Mouse (Mus musculus): ENCODE results near the gene Ikzf5. TPM values are rescaled to one million over a fixed set of nuclear protein-coding genes. Genes with fewer than 3 reads are reported as not detected.
"Not testable (repeated sequence)": the region's sequence is repeated elsewhere in the genome, so short reads cannot be mapped to it uniquely, and the experiment has no call there.

The Ikzf5 gene
- polyA plus RNA-seq, 1 experiment from 2014 or later: 4.8 TPM

- DNase-seq (peak; percentile 30), ATAC-seq (peak; percentile 99)
- Histone ChIP-seq H3K4me2 (ENCODE audit: low read depth, low read length) (peak overlapping the region; percentile 40), H3K27me3 (ENCODE audit: insufficient read depth, low read length) (no peaks in the 10 kb centered on the region), H3K9ac (replicated peaks) (no peak overlapping the region), H3K36me3 (replicated peaks; ENCODE audit: insufficient read depth, low read length) (no peaks in the 10 kb centered on the region; the same call in none of the 2 replicates), H3K4me1 (ENCODE audit: insufficient read depth) (peaks cover 3% of the 10 kb centered on the region; the same call in 1 of the 2 replicates), H3K9me3 (ENCODE audit: low read length) (0 out of 2 replicates have a peak, but pooled peaks cover 5% of the 10 kb centered on the region), H3K27ac (ENCODE audit: low read depth) (peak overlapping the region; percentile 57), H3K4me3 (ENCODE audit: low read depth, low read length) (no peak overlapping the region)
- 36% methylated on average over 2 of the region's 2 CpGs for WGBS (ENCODE audit: insufficient replicate concordance)
- TF ChIP-seq CTCF (IDR thresholded peaks at IDR 0.05; ENCODE audit: low read depth) (no peak), EP300 (IDR thresholded peaks at IDR 0.05; ENCODE audit: low read depth) (peak; percentile 96)
Observed at GRCm38 (mm10) chr7:131424912-131425311, 14.6 kb upstream of the Ikzf5 start.

- ATAC-seq (no peak), DNase-seq (no peak)
- H3K9ac ChIP-seq (replicated peaks): no peak overlapping the region
- H3K27ac ChIP-seq (ENCODE audit: low read depth): no peak overlapping the region
- H3K4me2 ChIP-seq (ENCODE audit: low read depth, low read length): no peak overlapping the region
- H3K4me1 ChIP-seq (ENCODE audit: insufficient read depth): no peaks in the 10 kb centered on the region
- H3K4me3 ChIP-seq (ENCODE audit: low read depth, low read length): no peak overlapping the region
- no peaks in the 10 kb centered on the region for H3K27me3 ChIP-seq (ENCODE audit: insufficient read depth, low read length)
- H3K9me3 ChIP-seq (ENCODE audit: low read length): no peaks in the 10 kb centered on the region
- H3K36me3 ChIP-seq (replicated peaks; ENCODE audit: insufficient read depth, low read length): no peaks in the 10 kb centered on the region
- no peak for TF ChIP-seq CTCF (IDR thresholded peaks at IDR 0.05; ENCODE audit: low read depth)
- no peak for TF ChIP-seq EP300 (IDR thresholded peaks at IDR 0.05; ENCODE audit: low read depth)
Observed at GRCm38 (mm10) chr7:131417605-131418004, 7.3 kb upstream of the Ikzf5 start.

GRCm38 (mm10) chr7:131416742-131417141, 6.4 kb upstream of the Ikzf5 start:
- H3K27me3 ChIP-seq (ENCODE audit: insufficient read depth, low read length); H3K4me2 ChIP-seq (ENCODE audit: low read depth, low read length); H3K9me3 ChIP-seq (ENCODE audit: low read length); H3K27ac ChIP-seq (ENCODE audit: low read depth); H3K36me3 ChIP-seq (replicated peaks; ENCODE audit: insufficient read depth, low read length); H3K4me1 ChIP-seq (ENCODE audit: insufficient read depth); H3K9ac ChIP-seq (replicated peaks); ATAC-seq; H3K4me3 ChIP-seq (ENCODE audit: low read depth, low read length); DNase-seq: not testable (repeated sequence)

DNA sequence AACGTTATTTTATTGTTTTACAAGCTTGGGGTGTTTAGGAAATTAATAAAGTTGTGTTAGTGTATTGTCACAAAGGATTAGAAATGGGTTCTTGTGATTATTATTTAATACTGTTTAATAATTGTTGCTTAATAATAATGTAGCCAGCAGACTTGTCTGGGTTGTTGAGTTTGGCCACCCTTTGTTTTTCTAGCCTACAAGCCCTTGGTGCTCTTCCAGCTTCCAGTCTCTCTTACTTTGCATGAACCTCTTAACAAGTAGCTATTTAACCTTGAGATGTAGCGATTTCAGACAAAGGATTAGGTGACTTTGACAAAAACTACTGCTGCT, 1.6 kb upstream of the Ikzf5 start:
- no peak for DNase-seq
- no peak overlapping the region for H3K4me3 ChIP-seq (ENCODE audit: low read depth, low read length)
- no peaks in the 10 kb centered on the region for H3K9me3 ChIP-seq (ENCODE audit: low read length)
- ATAC-seq: no peak
- H3K4me1 ChIP-seq (ENCODE audit: insufficient read depth): peaks cover 16% of the 10 kb centered on the region
- TF ChIP-seq EP300 (IDR thresholded peaks at IDR 0.05; ENCODE audit: low read depth) (no peak), CTCF (IDR thresholded peaks at IDR 0.05; ENCODE audit: low read depth) (no peak)
- no peak overlapping the region for H3K27ac ChIP-seq (ENCODE audit: low read depth)
- 58% methylated on average over 2 of the region's 2 CpGs for WGBS (ENCODE audit: insufficient replicate concordance)
- no peak overlapping the region for H3K4me2 ChIP-seq (ENCODE audit: low read depth, low read length)
- no peaks in the 10 kb centered on the region for H3K36me3 ChIP-seq (replicated peaks; ENCODE audit: insufficient read depth, low read length)
- H3K9ac ChIP-seq (replicated peaks): no peak overlapping the region
- H3K27me3 ChIP-seq (ENCODE audit: insufficient read depth, low read length): no peaks in the 10 kb centered on the region

- Histone ChIP-seq H3K4me1 (ENCODE audit: insufficient read depth) (peaks cover 16% of the 10 kb centered on the region), H3K4me3 (ENCODE audit: low read depth, low read length) (peak overlapping the region; percentile 81), H3K4me2 (ENCODE audit: low read depth, low read length) (peak overlapping the region; percentile 94), H3K36me3 (replicated peaks; ENCODE audit: insufficient read depth, low read length) (no peaks in the 10 kb centered on the region), H3K9ac (replicated peaks) (peak overlapping the region; percentile 46), H3K27me3 (ENCODE audit: insufficient read depth, low read length) (no peaks in the 10 kb centered on the region), H3K9me3 (ENCODE audit: low read length) (no peaks in the 10 kb centered on the region), H3K27ac (ENCODE audit: low read depth) (peak overlapping the region; percentile 84)
- ATAC-seq: no peak
- DNase-seq: peak; percentile 21
- 41% methylated on average over 10 of the region's 10 CpGs for WGBS (ENCODE audit: insufficient replicate concordance)
- TF ChIP-seq EP300 (IDR thresholded peaks at IDR 0.05; ENCODE audit: low read depth): no peak
- TF ChIP-seq CTCF (IDR thresholded peaks at IDR 0.05; ENCODE audit: low read depth): no peak
Observed at GRCm38 (mm10) chr7:131411221-131411940, 1.1 kb upstream of the Ikzf5 start.

GRCm38 (mm10) chr7:131409988-131410385, 334 bp downstream of the Ikzf5 start:
- 0% methylated on average over 38 of the region's 38 CpGs for WGBS (ENCODE audit: insufficient replicate concordance)
- Histone ChIP-seq H3K9me3 (ENCODE audit: low read length) (no peaks in the 10 kb centered on the region), H3K27ac (ENCODE audit: low read depth) (peak overlapping the region; percentile 76), H3K4me3 (ENCODE audit: low read depth, low read length) (peak overlapping the region; percentile 81), H3K4me2 (ENCODE audit: low read depth, low read length) (peak overlapping the region; percentile 94), H3K27me3 (ENCODE audit: insufficient read depth, low read length) (no peaks in the 10 kb centered on the region), H3K9ac (replicated peaks) (peak overlapping the region; percentile 93), H3K4me1 (ENCODE audit: insufficient read depth) (peaks cover 16% of the 10 kb centered on the region), H3K36me3 (replicated peaks; ENCODE audit: insufficient read depth, low read length) (no peaks in the 10 kb centered on the region)
- no peak for DNase-seq
- peak; percentile 65 for ATAC-seq
- TF ChIP-seq EP300 (IDR thresholded peaks at IDR 0.05; ENCODE audit: low read depth): no peak
- TF ChIP-seq CTCF (IDR thresholded peaks at IDR 0.05; ENCODE audit: low read depth): 0 out of 2 replicates have a peak, but pooled peaks have one; percentile 17
